Mouse (Mus musculus) hindbrain, embryonic 11.5 days (tissue): ENCODE measurements around the gene Galk1. TPM values are rescaled to one million over a fixed set of nuclear protein-coding genes. Genes with fewer than 3 reads are reported as not detected.

ENCODE experiments used
- ATAC-seq: fragments of 200-750 bp; cut with Nextera tagmentation; 2 replicates; pipeline ENCODE4 v1.8.0; 2017; ENCODE audit warnings: mild to moderate bottlenecking, moderate TSS enrichment, moderate library complexity; ENCODE audit not compliant: low FRiP score
- DNase-seq: peaks from one replicate; pipeline ENCODE4 v3.0.0-alpha.2; 2015; ENCODE audit warnings: low spot score
- H3K27ac ChIP-seq: fragments of 300-500 bp; sonication (generic); 2 replicates; pipeline ENCODE4 v1.5.1; 2014; ENCODE audit warnings: mild to moderate bottlenecking, low read depth, low read length
- H3K27me3 ChIP-seq: fragments of 300-500 bp; sonication (generic); 2 replicates; pipeline ENCODE4 v1.6.1; 2014; ENCODE audit warnings: mild to moderate bottlenecking, low read length, moderate library complexity, mixed read lengths; ENCODE audit not compliant: control insufficient read depth, insufficient read depth
- H3K36me3 ChIP-seq: fragments of 300-500 bp; sonication (generic); 2 replicates; pipeline ENCODE4 v1.6.1; 2014; ENCODE audit warnings: mild to moderate bottlenecking, low read length, moderate library complexity, mixed read lengths; ENCODE audit not compliant: control insufficient read depth, insufficient read depth
- H3K4me1 ChIP-seq: fragments of 300-500 bp; sonication (generic); replicated peaks from 2 replicates; pipeline ENCODE4 v1.6.1; 2014; ENCODE audit warnings: low read length, mixed read lengths; ENCODE audit not compliant: control insufficient read depth, insufficient read depth
- H3K4me2 ChIP-seq: fragments of 300-500 bp; sonication (generic); replicated peaks from 2 replicates; pipeline ENCODE4 v1.6.1; 2014; ENCODE audit warnings: mild to moderate bottlenecking, low read depth, low read length
- H3K4me3 ChIP-seq: fragments of 300-500 bp; sonication (generic); 2 replicates; pipeline ENCODE4 v1.5.1; 2014; ENCODE audit warnings: low read depth, low read length
- H3K9ac ChIP-seq: fragments of 300-500 bp; sonication (generic); 2 replicates; pipeline ENCODE4 v1.6.1; 2014; ENCODE audit warnings: low read depth, low read length
- H3K9me3 ChIP-seq: fragments of 300-500 bp; sonication (generic); 2 replicates; pipeline ENCODE4 v1.6.1; 2016; ENCODE audit warnings: low read length; ENCODE audit not compliant: control insufficient read depth
- WGBS: fragments of 180-500 bp; shearing (Covaris S2); extraction: QIAGEN DNeasy Blood & Tissue Kit; methylation state at CpG from one replicate; pipeline ENCODE4 v1.1.7; 2014; 5-methylcytosine and 5-hydroxymethylcytosine counted together
- polyA plus RNA-seq: library from polyadenylated mRNA; unstranded; fragments of >200 nt; fragmentation: Nextera tagmentation; extraction: Ambion mirVana; gene quantifications from 2 replicates; pipeline ENCODE4 v1.2.1, GENCODE M21; 2014

Gene Galk1
- polyA plus RNA-seq, 1 experiment from 2014 or later: 89.0 TPM

DNA sequence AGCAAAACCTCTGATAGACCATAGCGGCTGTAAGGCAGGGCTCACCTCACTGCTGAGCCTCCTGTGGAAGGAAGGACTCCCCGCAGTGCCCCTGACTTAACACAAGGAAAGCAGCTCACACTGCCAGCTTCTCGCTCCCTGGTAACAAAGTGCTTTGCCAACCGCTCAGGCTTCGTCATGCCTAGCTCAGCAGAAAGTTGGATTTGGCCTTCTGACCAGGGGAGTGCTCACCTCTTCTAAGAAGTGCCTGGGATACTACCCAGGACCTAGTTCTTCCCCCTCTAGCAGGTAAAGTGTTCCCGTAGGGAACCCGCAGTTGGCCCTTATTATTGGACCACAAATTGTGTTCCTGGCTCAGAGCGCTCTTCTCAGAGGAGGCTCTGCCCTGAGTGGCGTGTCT is 53.5 kb downstream of the Galk1 start:
- H3K27ac ChIP-seq: no peak overlapping the region
- DNase-seq (no peak), ATAC-seq (no peak)
- WGBS: 97% methylated on average over 9 of the region's 9 CpGs
- H3K4me3 ChIP-seq: no peak overlapping the region
- H3K4me2 ChIP-seq: no peak overlapping the region
- H3K9me3 ChIP-seq: no peaks in the 10 kb centered on the region
- no peaks in the 10 kb centered on the region for H3K27me3 ChIP-seq
- peaks cover 18% of the 10 kb centered on the region; the same call in 1 of the 2 replicates for H3K36me3 ChIP-seq
- H3K9ac ChIP-seq: no peak overlapping the region
- peaks cover 10% of the 10 kb centered on the region for H3K4me1 ChIP-seq

Other genes with a start within 250 kb of the Galk1 start
- gene Tmem94, start 247.3 kb downstream of the Galk1 start, polyA plus RNA-seq: 15.5 and 16.4 TPM in 2 replicates
- gene Caskin2, start 199.1 kb downstream of the Galk1 start, polyA plus RNA-seq: 12.2 and 12.9 TPM in 2 replicates
- 17.9 and 21.3 TPM in 2 replicates for gene Tsen54, start 198.0 kb downstream of the Galk1 start, polyA plus RNA-seq
- 3.8 and 5.4 TPM in 2 replicates for gene Llgl2, start 188.7 kb downstream of the Galk1 start, polyA plus RNA-seq
- 0.09 TPM in 1 of 2 replicates, not detected in the other for gene Myo15b, start 154.3 kb downstream of the Galk1 start, polyA plus RNA-seq
- 3.4 and 3.8 TPM in 2 replicates for gene Smim5, start 112.8 kb downstream of the Galk1 start, polyA plus RNA-seq
- 0.40 and 0.65 TPM in 2 replicates for gene Smim6, start 100.7 kb downstream of the Galk1 start, polyA plus RNA-seq
- 55.8 and 57.1 TPM in 2 replicates for gene Sap30bp, start 79.4 kb downstream of the Galk1 start, polyA plus RNA-seq
- gene Recql5, start 79.2 kb downstream of the Galk1 start, polyA plus RNA-seq: 16.0 and 19.9 TPM in 2 replicates
- 0.36 and 0.82 TPM in 2 replicates for gene Itgb4, start 38.0 kb downstream of the Galk1 start, polyA plus RNA-seq
- 2,172 and 2,203 TPM in 2 replicates for gene H3f3b, start 15.2 kb upstream of the Galk1 start, polyA plus RNA-seq
- 25.8 and 26.9 TPM in 2 replicates for gene Unk, start 17.6 kb upstream of the Galk1 start, polyA plus RNA-seq
- 1.1 and 1.3 TPM in 2 replicates for gene Unc13d, start 65.2 kb upstream of the Galk1 start, polyA plus RNA-seq
- gene Wbp2, start 74.3 kb upstream of the Galk1 start, polyA plus RNA-seq: 85.4 and 88.6 TPM in 2 replicates
- gene Trim47, start 114.5 kb upstream of the Galk1 start, polyA plus RNA-seq: 3.0 TPM in 2 replicates
- 1.4 and 2.5 TPM in 2 replicates for gene Trim65, start 118.4 kb upstream of the Galk1 start, polyA plus RNA-seq
- gene Mrpl38, start 126.1 kb upstream of the Galk1 start, polyA plus RNA-seq: 93.2 and 100 TPM in 2 replicates
- gene Fbf1, start 155.4 kb upstream of the Galk1 start, polyA plus RNA-seq: 28.4 and 32.1 TPM in 2 replicates
- gene Ten1, start 186.1 kb upstream of the Galk1 start, polyA plus RNA-seq: 59.4 and 60.7 TPM in 2 replicates
- gene Acox1, start 186.3 kb upstream of the Galk1 start, polyA plus RNA-seq: 31.7 and 36.3 TPM in 2 replicates
- 0.49 and 0.52 TPM in 2 replicates for gene Evpl, start 225.4 kb upstream of the Galk1 start, polyA plus RNA-seq